Mouse (Mus musculus) kidney, embryonic 14.5 days (tissue): ENCODE measurements at regions not wholly inside any gene's neighbourhood (a gene's known extent, or its start where the extent isn't known, plus 50 kb on each side); places are given as distances from the start of the nearest gene placed in this dataset.

Experiments
- ATAC-seq: fragments of 200-750 bp; cut with Nextera tagmentation; 2 replicates; pipeline ENCODE4 v1.8.0; 2017; ENCODE audit warnings: moderate number of reproducible peaks, mild to moderate bottlenecking, moderate TSS enrichment, moderate library complexity; ENCODE audit not compliant: low FRiP score, low TSS enrichment
- H3K27ac ChIP-seq: fragments of 300-500 bp; sonication (generic); 2 replicates; pipeline ENCODE4 v1.5.1; 2014; ENCODE audit warnings: low read depth, mild to moderate bottlenecking, low read length, moderate library complexity, mixed read lengths
- H3K27me3 ChIP-seq: fragments of 300-500 bp; sonication (generic); 2 replicates; pipeline ENCODE4 v1.6.1; 2014; ENCODE audit warnings: mild to moderate bottlenecking, low read length; ENCODE audit not compliant: control insufficient read depth, insufficient read depth
- H3K36me3 ChIP-seq: fragments of 300-500 bp; sonication (generic); 2 replicates; pipeline ENCODE4 v1.6.1; 2014; ENCODE audit warnings: low read length, mixed read lengths; ENCODE audit not compliant: control insufficient read depth, insufficient read depth
- H3K4me1 ChIP-seq: fragments of 300-500 bp; sonication (generic); 2 replicates; pipeline ENCODE4 v1.6.1; 2014; ENCODE audit warnings: low read length, mixed read lengths; ENCODE audit not compliant: control insufficient read depth, insufficient read depth
- H3K4me2 ChIP-seq: fragments of 300-500 bp; sonication (generic); replicated peaks from 2 replicates; pipeline ENCODE4 v1.6.1; 2014; ENCODE audit warnings: low read depth, mild to moderate bottlenecking, low read length
- H3K4me3 ChIP-seq: fragments of 300-500 bp; sonication (generic); 2 replicates; pipeline ENCODE4 v1.5.1; 2014; ENCODE audit warnings: mild to moderate bottlenecking, low read length
- H3K9ac ChIP-seq: fragments of 300-500 bp; sonication (generic); 2 replicates; pipeline ENCODE4 v1.6.1; 2014; ENCODE audit warnings: low read depth, mild to moderate bottlenecking, low read length, moderate library complexity
- H3K9me3 ChIP-seq: fragments of 300-500 bp; sonication (generic); 2 replicates; pipeline ENCODE4 v1.6.1; 2016; ENCODE audit warnings: low read length; ENCODE audit not compliant: control insufficient read depth
- WGBS: fragments of 180-500 bp; shearing (Covaris S2); extraction: QIAGEN DNeasy Blood & Tissue Kit; methylation state at CpG from one replicate; pipeline ENCODE4 v1.1.7; 2014; 5-methylcytosine and 5-hydroxymethylcytosine counted together

GRCm38 (mm10) chr11:71375132-71375531, 144.6 kb upstream of the Nlrp1b start:
- Histone ChIP-seq H3K4me1 (no peaks in the 10 kb centered on the region), H3K4me3 (no peak overlapping the region), H3K27ac (no peak overlapping the region), H3K27me3 (no peaks in the 10 kb centered on the region), H3K36me3 (no peaks in the 10 kb centered on the region), H3K9ac (no peak overlapping the region), H3K4me2 (no peak overlapping the region), H3K9me3 (no peaks in the 10 kb centered on the region)
- 72% methylated on average over 5 of the region's 5 CpGs for WGBS
- no peak for ATAC-seq

DNA sequence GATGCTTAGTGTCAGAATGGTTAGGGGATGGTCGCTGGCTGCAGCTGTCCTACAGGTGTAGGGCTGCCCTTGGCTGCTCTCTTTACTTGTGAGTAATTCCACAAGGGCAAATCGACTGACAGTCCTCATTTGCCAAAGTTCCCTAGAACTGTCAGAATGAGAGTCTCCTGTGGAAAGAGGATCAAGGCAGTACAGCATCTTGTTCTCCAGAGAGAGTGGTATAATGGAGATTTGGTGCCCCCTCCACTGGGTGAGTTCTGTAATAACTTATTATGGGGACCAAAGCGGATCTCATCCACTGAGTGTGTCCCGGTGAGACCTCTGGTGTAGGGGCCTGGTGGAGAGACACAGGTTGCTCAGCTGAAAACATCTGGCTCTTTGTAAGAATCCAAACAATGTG, 157.9 kb upstream of the Nlrp1b start:
- H3K36me3 ChIP-seq = no peaks in the 10 kb centered on the region
- ATAC-seq = no peak
- 78% methylated on average over 4 of the region's 4 CpGs for WGBS

DNA sequence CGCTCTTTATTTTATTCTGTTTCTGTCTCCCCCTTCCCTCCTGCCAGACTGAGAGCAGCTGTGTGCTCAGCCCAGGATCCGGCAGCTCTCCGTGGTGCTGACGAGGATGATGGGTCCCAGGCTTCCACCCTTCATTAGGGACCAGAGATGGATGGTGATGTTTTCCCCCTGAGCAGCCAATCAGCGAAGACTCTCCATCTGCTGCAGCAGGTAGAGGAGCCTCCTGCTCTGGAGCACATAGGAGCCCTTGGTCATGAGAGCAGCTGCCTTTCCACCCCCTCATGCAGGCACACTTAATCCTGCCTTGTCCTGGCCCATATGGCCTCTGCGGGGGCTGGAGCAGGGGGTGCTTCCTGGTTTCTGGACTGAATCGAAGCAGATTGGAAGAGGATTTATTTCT, 159.1 kb upstream of the Nlrp1b start:
- no peaks in the 10 kb centered on the region for H3K9me3 ChIP-seq
- no peak overlapping the region for H3K9ac ChIP-seq
- H3K27ac ChIP-seq = no peak overlapping the region
- H3K4me3 ChIP-seq = no peak overlapping the region
- H3K4me2 ChIP-seq = no peak overlapping the region
- WGBS = 7% methylated on average over 7 of the region's 7 CpGs
- no peaks in the 10 kb centered on the region for H3K27me3 ChIP-seq
- H3K4me1 ChIP-seq = no peaks in the 10 kb centered on the region
- H3K36me3 ChIP-seq = no peaks in the 10 kb centered on the region
- peak; percentile 98 for ATAC-seq

More for the DNA sequence above, 157.9 kb upstream of the Nlrp1b start:
- no peak overlapping the region for H3K9ac ChIP-seq
- no peaks in the 10 kb centered on the region for H3K4me1 ChIP-seq
- H3K4me2 ChIP-seq = no peak overlapping the region
- no peak overlapping the region for H3K27ac ChIP-seq
- H3K4me3 ChIP-seq = no peak overlapping the region
- no peaks in the 10 kb centered on the region for H3K27me3 ChIP-seq
- no peaks in the 10 kb centered on the region for H3K9me3 ChIP-seq

GRCm38 (mm10) chr11:71390151-71390550, 159.6 kb upstream of the Nlrp1b start:
- Histone ChIP-seq H3K4me2 (no peak overlapping the region), H3K36me3 (no peaks in the 10 kb centered on the region), H3K4me3 (no peak overlapping the region), H3K27ac (no peak overlapping the region), H3K27me3 (no peaks in the 10 kb centered on the region), H3K9ac (no peak overlapping the region), H3K9me3 (no peaks in the 10 kb centered on the region), H3K4me1 (no peaks in the 10 kb centered on the region)
- 54% methylated on average over 3 of the region's 3 CpGs for WGBS
- peak; percentile 25; the same call in 1 of the 2 replicates for ATAC-seq

DNA sequence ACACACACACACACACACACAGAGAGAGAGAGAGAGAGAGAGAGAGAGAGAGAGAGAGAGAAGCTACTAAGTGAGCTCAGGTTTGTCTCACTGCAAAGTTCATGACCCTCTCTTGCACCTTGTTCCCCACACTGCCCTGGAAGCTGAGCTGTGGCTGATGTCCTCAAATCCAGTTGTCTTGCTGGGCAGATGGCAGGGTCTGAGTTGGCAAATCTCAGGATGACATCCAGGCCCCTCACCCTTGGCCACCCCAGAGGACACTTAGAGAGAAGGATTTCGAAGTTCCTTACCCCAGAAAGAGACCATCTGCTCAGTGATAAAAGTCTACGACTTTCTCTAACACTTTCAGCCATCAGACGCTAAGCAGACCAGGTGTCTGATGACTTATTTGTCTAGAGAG, 160.1 kb upstream of the Nlrp1b start:
- 25% methylated on average over 3 of the region's 3 CpGs for WGBS
- Histone ChIP-seq H3K27ac (no peak overlapping the region), H3K4me1 (no peaks in the 10 kb centered on the region), H3K36me3 (no peaks in the 10 kb centered on the region), H3K4me2 (no peak overlapping the region), H3K27me3 (no peaks in the 10 kb centered on the region), H3K9me3 (no peaks in the 10 kb centered on the region), H3K4me3 (no peak overlapping the region), H3K9ac (no peak overlapping the region)
- ATAC-seq = no peak

DNA sequence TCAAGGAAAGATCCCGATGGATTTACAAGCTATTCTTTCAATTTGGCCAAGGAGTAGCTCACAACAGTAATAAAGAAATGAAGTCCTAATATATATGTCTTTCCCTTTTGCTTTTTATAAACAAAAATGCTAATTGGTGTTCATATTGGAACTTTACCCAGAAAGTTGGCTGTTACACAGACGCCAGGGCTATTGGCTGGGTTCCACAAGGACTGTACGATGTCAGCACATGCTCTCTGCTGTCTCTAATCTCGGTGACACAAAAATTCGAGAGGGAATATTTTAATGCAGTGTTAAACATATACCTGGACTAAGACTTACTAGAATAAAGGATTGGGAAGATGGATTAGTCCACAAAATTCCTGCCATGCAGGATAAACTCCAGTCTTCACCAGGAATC, 162.9 kb upstream of the Nlrp1b start:
- H3K4me2 ChIP-seq = no peak overlapping the region
- H3K27me3 ChIP-seq = no peaks in the 10 kb centered on the region
- H3K36me3 ChIP-seq = no peaks in the 10 kb centered on the region
- H3K4me1 ChIP-seq = no peaks in the 10 kb centered on the region
- WGBS = 90% methylated on average over 5 of the region's 5 CpGs
- no peak overlapping the region for H3K9ac ChIP-seq
- ATAC-seq = no peak
- no peaks in the 10 kb centered on the region for H3K9me3 ChIP-seq
- no peak overlapping the region for H3K27ac ChIP-seq
- H3K4me3 ChIP-seq = no peak overlapping the region

DNA sequence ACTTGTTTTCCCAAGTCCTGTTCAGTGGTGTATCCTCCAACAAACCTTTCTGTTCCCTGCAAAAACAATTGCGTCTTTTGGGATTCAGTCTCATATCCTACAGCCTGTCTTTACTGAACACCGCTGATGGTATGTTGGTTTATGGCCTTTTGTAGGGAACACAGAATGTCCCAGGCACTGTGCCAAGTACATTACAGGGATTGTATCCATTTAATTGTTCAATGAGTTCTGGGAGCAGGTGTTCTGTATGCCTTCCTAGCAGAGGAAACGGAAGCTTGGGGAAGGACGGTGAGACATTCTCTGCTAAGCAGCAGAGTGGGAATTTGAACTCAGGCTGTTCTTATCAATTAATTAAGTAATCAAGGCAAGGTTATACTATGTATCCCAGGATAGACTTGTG, 164.5 kb upstream of the Nlrp1b start:
- ATAC-seq = no peak

GRCm38 (mm10) chr11:71395631-71396030, 165.1 kb upstream of the Nlrp1b start:
- H3K4me1 ChIP-seq = no peaks in the 10 kb centered on the region
- no peaks in the 10 kb centered on the region for H3K36me3 ChIP-seq
- no peak overlapping the region for H3K9ac ChIP-seq
- H3K4me2 ChIP-seq = no peak overlapping the region
- 80% methylated on average over 1 of the region's 1 CpGs for WGBS
- H3K4me3 ChIP-seq = no peak overlapping the region
- no peak for ATAC-seq
- H3K27ac ChIP-seq = no peak overlapping the region
- no peaks in the 10 kb centered on the region for H3K27me3 ChIP-seq
- H3K9me3 ChIP-seq = no peaks in the 10 kb centered on the region

More for the DNA sequence above, 164.5 kb upstream of the Nlrp1b start:
- Histone ChIP-seq H3K4me1 (no peaks in the 10 kb centered on the region), H3K36me3 (no peaks in the 10 kb centered on the region), H3K9ac (no peak overlapping the region), H3K4me2 (no peak overlapping the region), H3K27me3 (no peaks in the 10 kb centered on the region), H3K9me3 (no peaks in the 10 kb centered on the region), H3K27ac (no peak overlapping the region), H3K4me3 (no peak overlapping the region)
- WGBS = 79% methylated on average over 4 of the region's 4 CpGs

DNA sequence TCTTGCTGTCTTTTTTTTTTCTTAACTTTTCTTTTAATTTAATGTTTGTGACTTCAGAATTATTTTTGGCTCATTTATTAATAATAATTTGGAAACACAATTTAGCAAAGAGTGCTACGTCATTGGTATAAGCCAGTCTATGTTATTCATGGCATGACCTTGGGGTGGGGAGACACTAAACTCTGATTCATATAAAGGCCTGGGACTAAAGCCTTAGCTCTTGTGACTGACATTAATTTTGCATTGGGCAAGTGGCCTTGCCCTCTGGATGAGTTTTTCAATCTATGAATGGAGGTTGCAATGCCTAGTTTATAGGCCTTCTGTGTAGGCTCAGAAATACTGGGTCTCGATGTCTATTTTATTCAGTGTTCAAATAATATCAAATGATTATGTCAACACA, 169.8 kb upstream of the Nlrp1b start:
- ATAC-seq = no peak
- 92% methylated on average over 2 of the region's 2 CpGs for WGBS
- H3K27ac ChIP-seq = no peak overlapping the region

More for the DNA sequence above, 169.8 kb upstream of the Nlrp1b start:
- H3K27me3 ChIP-seq = no peaks in the 10 kb centered on the region
- no peaks in the 10 kb centered on the region for H3K36me3 ChIP-seq
- no peaks in the 10 kb centered on the region for H3K4me1 ChIP-seq
- H3K9me3 ChIP-seq = no peaks in the 10 kb centered on the region
- no peak overlapping the region for H3K4me3 ChIP-seq
- no peak overlapping the region for H3K4me2 ChIP-seq
- H3K9ac ChIP-seq = no peak overlapping the region
